Comparison of ENCODE assay signal across 8 mouse cellular contexts in the genomic region with DNA sequence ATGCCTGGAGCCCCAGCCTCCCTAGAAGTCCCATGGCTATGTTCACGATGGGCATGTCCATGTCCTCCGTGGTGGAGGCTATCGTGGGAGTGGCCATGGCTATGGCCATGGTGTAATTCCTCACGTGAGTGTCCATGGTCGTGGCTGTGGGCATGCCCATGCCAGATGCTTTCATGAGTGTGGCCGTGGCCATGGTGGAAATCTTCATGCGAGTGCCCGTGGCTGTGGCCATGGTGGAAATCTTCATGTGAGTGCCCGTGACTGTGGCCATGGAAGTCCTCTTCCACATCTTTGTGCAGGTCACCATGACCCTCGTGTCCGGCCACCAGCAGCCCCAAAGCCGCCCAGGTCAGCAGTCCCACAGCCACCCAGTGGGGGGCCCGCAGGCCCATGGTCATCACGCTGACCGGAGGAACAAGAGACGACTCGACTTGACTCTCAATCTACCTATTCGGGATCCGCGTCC. TPM values are rescaled to one million over a fixed set of nuclear protein-coding genes. Genes with fewer than 3 reads are reported as not detected.
A peak's percentile ranks its signal among the peaks of the same experiment; 100 is the strongest.
DNase-seq lines count a peak whose midpoint lies in the region; ATAC-seq and TF ChIP-seq lines count a peak whose summit lies in the region.

No protein-coding gene starts in this region.

- peak overlapping the region; percentile 97 for H3K4me2 ChIP-seq in heart, embryonic 16.5 days (ENCODE audit: low read depth, low read length)
- H3K4me2 ChIP-seq in limb, embryonic 13.5 days (replicated peaks) = peak overlapping the region; percentile 97
- peak overlapping the region; percentile 99 for H3K4me2 ChIP-seq in stomach, embryonic 14.5 days (replicated peaks; ENCODE audit: low read depth, low read length)

- peak overlapping the region; percentile 95 for H3K4me3 ChIP-seq in heart, embryonic 16.5 days (ENCODE audit: low read length)
- peak overlapping the region; percentile 72 to 97 for H3K4me3 ChIP-seq in ES-E14 (ENCODE audit: insufficient read depth in 1 of 2, low read depth in 1 of 2, low read length in 2 of 2, poor library complexity in 1 of 2, severe bottlenecking in 1 of 2)
- H3K4me3 ChIP-seq in limb, embryonic 13.5 days = peak overlapping the region; percentile 85
- peak overlapping the region; percentile 65 for H3K4me3 ChIP-seq in stomach, embryonic 14.5 days (ENCODE audit: low read depth, low read length)

- peaks cover 20% of the 10 kb centered on the region for H3K36me3 ChIP-seq in heart, embryonic 16.5 days (ENCODE audit: control insufficient read depth, insufficient read depth)
- peaks cover 37% of the 10 kb centered on the region for H3K36me3 ChIP-seq in ES-E14 (ENCODE audit: control insufficient read depth, insufficient read depth, low read length, poor library complexity, severe bottlenecking)
- H3K36me3 ChIP-seq in limb, embryonic 13.5 days = peaks cover 51% of the 10 kb centered on the region
- H3K36me3 ChIP-seq in stomach, embryonic 14.5 days (ENCODE audit: control insufficient read depth, insufficient read depth, low read length) = peaks cover 36% of the 10 kb centered on the region

- ATAC-seq in heart, embryonic 16.5 days (replicated peaks; ENCODE audit: extremely low read depth, insufficient read depth, low FRiP score) = 0 out of 2 replicates have a peak, but pooled peaks have one; percentile 0
- ATAC-seq in erythroblast, adult 5-6 weeks (replicated peaks; ENCODE audit: low FRiP score, poor library complexity, severe bottlenecking) = peak; percentile 4
- ATAC-seq in limb, embryonic 13.5 days (ENCODE audit: low FRiP score, low read depth) = peak; percentile 1
- ATAC-seq in stomach, embryonic 14.5 days (ENCODE audit: insufficient number of reproducible peaks, insufficient read depth, low FRiP score, low read depth) = no peak

- peaks cover 48% of the 10 kb centered on the region for H3K4me1 ChIP-seq in heart, embryonic 16.5 days (ENCODE audit: control insufficient read depth, insufficient read depth, low read length)
- H3K4me1 ChIP-seq in ES-E14 (ENCODE audit: control insufficient read depth in 2 of 2, insufficient read depth in 2 of 2, low read length in 2 of 2, poor library complexity in 1 of 2) = peaks cover 7 to 23% of the 10 kb centered on the region in 2 experiments
- peaks cover 62% of the 10 kb centered on the region for H3K4me1 ChIP-seq in limb, embryonic 13.5 days
- peaks cover 34% of the 10 kb centered on the region for H3K4me1 ChIP-seq in stomach, embryonic 14.5 days (ENCODE audit: control insufficient read depth, insufficient read depth, low read length)

- no peaks in the 10 kb centered on the region for H3K9me3 ChIP-seq in heart, embryonic 16.5 days (replicated peaks; ENCODE audit: control insufficient read depth, low read length)
- H3K9me3 ChIP-seq in ES-E14 (ENCODE audit: control insufficient read depth, insufficient read depth, low read depth, low read length) = no peaks in the 10 kb centered on the region
- H3K9me3 ChIP-seq in limb, embryonic 13.5 days = no peaks in the 10 kb centered on the region
- no peaks in the 10 kb centered on the region for H3K9me3 ChIP-seq in stomach, embryonic 14.5 days (ENCODE audit: control insufficient read depth, low read depth, low read length)

- peak overlapping the region; percentile 89 for H3K27ac ChIP-seq in heart, embryonic 16.5 days (ENCODE audit: low read length)
- H3K27ac ChIP-seq in ES-E14 (ENCODE audit: insufficient read depth, low read depth, low read length, poor library complexity, severe bottlenecking) = peak overlapping the region; percentile 74
- H3K27ac ChIP-seq in limb, embryonic 13.5 days = peak overlapping the region; percentile 95
- H3K27ac ChIP-seq in stomach, embryonic 14.5 days (ENCODE audit: low read length) = peak overlapping the region; percentile 94

- in situ Hi-C loops in ES-E14 (cut with MboI; ENCODE audit: low sequenced_read_pairs in 2 of 2, unreplicated experiment in 2 of 2) = no loop called here

- WGBS in heart, embryonic 16.5 days = 4% methylated on average over 20 of the region's 20 CpGs
- 3% methylated on average over 20 of the region's 20 CpGs for WGBS in limb, embryonic 13.5 days
- WGBS in stomach, embryonic 14.5 days = 4% methylated on average over 20 of the region's 20 CpGs

- no peak for DNase-seq in heart, adult 18-20 months
- DNase-seq in ES-E14 (ENCODE audit: low read depth, low spot score) = no peak
- no peak for DNase-seq in right cerebral cortex, postnatal 25 days
- no peak for DNase-seq in adrenal gland, adult 8-10 months

- no peaks in the 10 kb centered on the region for H3K27me3 ChIP-seq in heart, embryonic 16.5 days (ENCODE audit: control insufficient read depth, insufficient read depth, low read length)
- no peaks in the 10 kb centered on the region for H3K27me3 ChIP-seq in limb, embryonic 13.5 days
- no peaks in the 10 kb centered on the region for H3K27me3 ChIP-seq in stomach, embryonic 14.5 days (ENCODE audit: control insufficient read depth, insufficient read depth, low read length)

- peak overlapping the region; percentile 95 for H3K9ac ChIP-seq in heart, embryonic 16.5 days (ENCODE audit: low read length)
- peak overlapping the region; percentile 84 for H3K9ac ChIP-seq in ES-E14 (ENCODE audit: insufficient read depth, low read depth, low read length, poor library complexity, severe bottlenecking)
- H3K9ac ChIP-seq in limb, embryonic 13.5 days = peak overlapping the region; percentile 94
- peak overlapping the region; percentile 94 for H3K9ac ChIP-seq in stomach, embryonic 14.5 days (replicated peaks; ENCODE audit: low read depth, low read length)

TF ChIP-seq in ES-E14, 5 proteins besides CTCF, POLR2A, EP300 and RAD21:
- no peak for TF ChIP-seq CHD2 (IDR thresholded peaks at IDR 0.05; ENCODE audit: low read depth, low read length)
- TF ChIP-seq MAFK (IDR thresholded peaks at IDR 0.05; ENCODE audit: insufficient read depth, low read depth, low read length) = no peak
- no peak for TF ChIP-seq HCFC1 (IDR thresholded peaks at IDR 0.05; ENCODE audit: borderline replicate concordance, insufficient read depth, low read length)
- TF ChIP-seq ZNF384 (IDR thresholded peaks at IDR 0.05; ENCODE audit: low read depth, low read length) = no peak
- no peak for TF ChIP-seq ZC3H11A (IDR thresholded peaks at IDR 0.05; ENCODE audit: borderline replicate concordance, low read depth, low read length)

RNA-seq across cellular contexts. Expression of gene Slc39a7, which starts 0.6 kb away (rescaled TPM):
- 108 and 119 TPM in 2 replicates for polyA plus RNA-seq in heart, embryonic 16.5 days (2015; fragmentation: Nextera tagmentation; extraction: Ambion mirVana)
- 10 to 100 TPM; 66.3 to 67.0 TPM for total RNA-seq in heart, adult 18-20 months (2021)
- total RNA-seq in ES-E14 (2012; rRNA removed) = 253 and 394 TPM in 2 replicates
- not detected in 2 replicates for total RNA-seq in erythroblast, adult 5-6 weeks (2015; ENCODE audit: low replicate concordance)
- 11.5 and 16.6 TPM in 2 replicates for total RNA-seq in erythroblast, adult 5-6 weeks (2017; ENCODE audit: low replicate concordance)
- polyA plus RNA-seq in limb, embryonic 13.5 days (2015; fragmentation: Nextera tagmentation; extraction: Ambion mirVana) = 237 and 244 TPM in 2 replicates
- polyA plus RNA-seq in stomach, embryonic 14.5 days (2014; fragmentation: Nextera tagmentation; extraction: Ambion mirVana) = 81.3 and 91.7 TPM in 2 replicates
- 100 to 1,000 TPM; 176 to 248 (median 200) TPM for total RNA-seq in adrenal gland, adult 8-10 months (2022)

RNA-seq across cellular contexts. Expression of gene Rxrb, which starts 0.7 kb away (rescaled TPM):
- 33.7 and 34.5 TPM in 2 replicates for polyA plus RNA-seq in heart, embryonic 16.5 days (2015; fragmentation: Nextera tagmentation; extraction: Ambion mirVana)
- total RNA-seq in heart, adult 18-20 months (2021) = 10 to 100 TPM; 42.3 to 45.4 TPM
- 52.4 and 79.2 TPM in 2 replicates for total RNA-seq in ES-E14 (2012; rRNA removed)
- total RNA-seq in erythroblast, adult 5-6 weeks (2015; ENCODE audit: low replicate concordance) = 7.1 and 8.3 TPM in 2 replicates
- total RNA-seq in erythroblast, adult 5-6 weeks (2017; ENCODE audit: low replicate concordance) = 10.7 and 12.0 TPM in 2 replicates
- polyA plus RNA-seq in limb, embryonic 13.5 days (2015; fragmentation: Nextera tagmentation; extraction: Ambion mirVana) = 56.1 and 59.1 TPM in 2 replicates
- polyA plus RNA-seq in stomach, embryonic 14.5 days (2014; fragmentation: Nextera tagmentation; extraction: Ambion mirVana) = 21.7 and 22.4 TPM in 2 replicates
- total RNA-seq in adrenal gland, adult 8-10 months (2022) = 10 to 100 TPM; 54.8 to 70.9 (median 62.7) TPM

RNA-seq across cellular contexts. Expression of gene H2-Ke6, which starts 3.0 kb away (rescaled TPM):
- 53.0 and 59.1 TPM in 2 replicates for polyA plus RNA-seq in heart, embryonic 16.5 days (2015; fragmentation: Nextera tagmentation; extraction: Ambion mirVana)
- 100 to 1,000 TPM; 131 to 137 TPM for total RNA-seq in heart, adult 18-20 months (2021)
- 15.5 and 27.7 TPM in 2 replicates for total RNA-seq in ES-E14 (2012; rRNA removed)
- 26.5 and 50.7 TPM in 2 replicates for total RNA-seq in erythroblast, adult 5-6 weeks (2015; ENCODE audit: low replicate concordance)
- total RNA-seq in erythroblast, adult 5-6 weeks (2017; ENCODE audit: low replicate concordance) = 15.0 and 17.8 TPM in 2 replicates
- polyA plus RNA-seq in limb, embryonic 13.5 days (2015; fragmentation: Nextera tagmentation; extraction: Ambion mirVana) = 50.0 and 59.4 TPM in 2 replicates
- 41.7 and 44.9 TPM in 2 replicates for polyA plus RNA-seq in stomach, embryonic 14.5 days (2014; fragmentation: Nextera tagmentation; extraction: Ambion mirVana)
- 100 to 1,000 TPM; 249 to 289 (median 271) TPM for total RNA-seq in adrenal gland, adult 8-10 months (2022)

RNA-seq across cellular contexts. Expression of gene Ring1, which starts 6.4 kb away (rescaled TPM):
- polyA plus RNA-seq in heart, embryonic 16.5 days (2015; fragmentation: Nextera tagmentation; extraction: Ambion mirVana) = 13.0 and 13.7 TPM in 2 replicates
- 10 to 100 TPM; 13.2 to 16.9 TPM for total RNA-seq in heart, adult 18-20 months (2021)
- total RNA-seq in ES-E14 (2012; rRNA removed) = 5.6 and 8.9 TPM in 2 replicates
- total RNA-seq in erythroblast, adult 5-6 weeks (2015; ENCODE audit: low replicate concordance) = 1.9 and 9.2 TPM in 2 replicates
- 2.0 and 2.8 TPM in 2 replicates for total RNA-seq in erythroblast, adult 5-6 weeks (2017; ENCODE audit: low replicate concordance)
- polyA plus RNA-seq in limb, embryonic 13.5 days (2015; fragmentation: Nextera tagmentation; extraction: Ambion mirVana) = 19.1 and 19.8 TPM in 2 replicates
- polyA plus RNA-seq in stomach, embryonic 14.5 days (2014; fragmentation: Nextera tagmentation; extraction: Ambion mirVana) = 7.5 and 8.6 TPM in 2 replicates
- 10 to 100 TPM; 42.7 to 84.4 (median 60.7) TPM for total RNA-seq in adrenal gland, adult 8-10 months (2022)

RNA-seq across cellular contexts. Expression of gene Col11a2, which starts 8.3 kb away (rescaled TPM):
- polyA plus RNA-seq in heart, embryonic 16.5 days (2015; fragmentation: Nextera tagmentation; extraction: Ambion mirVana) = 1.1 and 1.2 TPM in 2 replicates
- 1 to 10 TPM in 1 of 2 experiments, under 1 TPM in 1; 0.55 to 1.7 TPM for total RNA-seq in heart, adult 18-20 months (2021)
- total RNA-seq in ES-E14 (2012; rRNA removed) = 1.3 and 1.4 TPM in 2 replicates
- 1.3 TPM in 1 of 2 replicates, not detected in the other for total RNA-seq in erythroblast, adult 5-6 weeks (2015; ENCODE audit: low replicate concordance)
- 4.3 and 7.0 TPM in 2 replicates for total RNA-seq in erythroblast, adult 5-6 weeks (2017; ENCODE audit: low replicate concordance)
- 46.3 and 56.6 TPM in 2 replicates for polyA plus RNA-seq in limb, embryonic 13.5 days (2015; fragmentation: Nextera tagmentation; extraction: Ambion mirVana)
- polyA plus RNA-seq in stomach, embryonic 14.5 days (2014; fragmentation: Nextera tagmentation; extraction: Ambion mirVana) = 0.32 and 1.2 TPM in 2 replicates
- total RNA-seq in adrenal gland, adult 8-10 months (2022) = 1 to 10 TPM in 3 of 4 experiments, under 1 TPM in 1; 0.55 to 1.7 (median 1.4) TPM
